Mouse (Mus musculus): ENCODE measurements around the gene Mdga1.
"Not testable (repeated sequence)": the region's sequence is repeated elsewhere in the genome, so short reads cannot be mapped to it uniquely, and the experiment has no call there.

Gene Mdga1

GRCm38 (mm10) chr17:29795050-29795770 is 174.7 kb downstream of the Mdga1 start:
- no peak for DNase-seq

GRCm38 (mm10) chr17:29791531-29792050 is 178.3 kb downstream of the Mdga1 start:
- DNase-seq, result no peak

- DNase-seq, result peak; percentile 78
These were observed 179.6 kb downstream of the Mdga1 start for GRCm38 (mm10) chr17:29790231-29790740.

- DNase-seq, result peak; percentile 43
These were observed 180.2 kb downstream of the Mdga1 start for GRCm38 (mm10) chr17:29789715-29790114.

GRCm38 (mm10) chr17:29788573-29788972 is 181.3 kb downstream of the Mdga1 start:
- DNase-seq, result no peak

- no peak for DNase-seq
These were observed 185.1 kb downstream of the Mdga1 start for GRCm38 (mm10) chr17:29784820-29785219.

GRCm38 (mm10) chr17:29781472-29781871 is 188.4 kb downstream of the Mdga1 start:
- DNase-seq, result not testable (repeated sequence)

GRCm38 (mm10) chr17:29778021-29778420 is 191.9 kb downstream of the Mdga1 start:
- no peak for DNase-seq
